Mouse (Mus musculus): ENCODE data around the gene Asb8. TPM values are rescaled to one million over a fixed set of nuclear protein-coding genes. Genes with fewer than 3 reads are reported as not detected.

Asb8 gene
- polyA plus RNA-seq, 1 experiment = 32.8 TPM

GRCm38 (mm10) chr15:98131942-98132655 is 33.3 kb downstream of the Asb8 start:
- no peak for DNase-seq (ENCODE audit: low read depth, low spot score)

GRCm38 (mm10) chr15:98131451-98131850 is 34.0 kb downstream of the Asb8 start:
- DNase-seq (ENCODE audit: low read depth, low spot score) = no peak
- WGBS = 89% methylated on average over 7 of the region's 7 CpGs

More at GRCm38 (mm10) chr15:98131942-98132655, 33.3 kb downstream of the Asb8 start:
- WGBS = 72% methylated on average over 15 of the region's 15 CpGs

GRCm38 (mm10) chr15:98131001-98131400 is 34.4 kb downstream of the Asb8 start:
- WGBS = 95% methylated on average over 4 of the region's 4 CpGs

GRCm38 (mm10) chr15:98120831-98121230 is 44.6 kb downstream of the Asb8 start:
- no peak for DNase-seq (ENCODE audit: low read depth, low spot score)
- WGBS = 92% methylated on average over 20 of the region's 20 CpGs

More at GRCm38 (mm10) chr15:98131001-98131400, 34.4 kb downstream of the Asb8 start:
- no peak for DNase-seq (ENCODE audit: low read depth, low spot score)

GRCm38 (mm10) chr15:98119363-98119762 is 46.1 kb downstream of the Asb8 start:
- WGBS = 90% methylated on average over 12 of the region's 12 CpGs
- DNase-seq (ENCODE audit: low read depth, low spot score) = no peak

- no peak for DNase-seq (ENCODE audit: low read depth, low spot score)
- whole genome bisulfite sequencing = 85% methylated on average over 5 of the region's 5 CpGs
Observed at GRCm38 (mm10) chr15:98116287-98116686, 49.1 kb downstream of the Asb8 start.

- no peak for DNase-seq (ENCODE audit: low read depth, low spot score)
- WGBS = 81% methylated on average over 9 of the region's 9 CpGs
Observed at GRCm38 (mm10) chr15:98115779-98116163, 49.7 kb downstream of the Asb8 start.

GRCm38 (mm10) chr15:98114852-98115778 is 50.3 kb downstream of the Asb8 start:
- DNase-seq (ENCODE audit: low read depth, low spot score) = no peak
- WGBS = 86% methylated on average over 10 of the region's 10 CpGs

- DNase-seq (ENCODE audit: low read depth, low spot score) = no peak
- 86% methylated on average over 10 of the region's 10 CpGs for WGBS
Observed at GRCm38 (mm10) chr15:98114098-98114851, 51.1 kb downstream of the Asb8 start.

GRCm38 (mm10) chr15:98111791-98112190 is 53.6 kb downstream of the Asb8 start:
- DNase-seq (ENCODE audit: low read depth, low spot score) = no peak
- WGBS = 36% methylated on average over 5 of the region's 5 CpGs

GRCm38 (mm10) chr15:98108297-98109152 is 56.9 kb downstream of the Asb8 start:
- DNase-seq (ENCODE audit: low read depth, low spot score) = peak; percentile 58
- 6% methylated on average over 37 of the region's 37 CpGs for WGBS

GRCm38 (mm10) chr15:98107703-98108296 is 57.6 kb downstream of the Asb8 start:
- WGBS = 20% methylated on average over 11 of the region's 11 CpGs
- no peak for DNase-seq (ENCODE audit: low read depth, low spot score)

GRCm38 (mm10) chr15:98107230-98107629 is 58.2 kb downstream of the Asb8 start:
- no peak for DNase-seq (ENCODE audit: low read depth, low spot score)
- 43% methylated on average over 6 of the region's 6 CpGs for WGBS

GRCm38 (mm10) chr15:98106506-98106905 is 58.9 kb downstream of the Asb8 start:
- WGBS = 49% methylated on average over 6 of the region's 6 CpGs
- no peak for DNase-seq (ENCODE audit: low read depth, low spot score)

- WGBS = 85% methylated on average over 6 of the region's 6 CpGs
- DNase-seq (ENCODE audit: low read depth, low spot score) = no peak
Observed at GRCm38 (mm10) chr15:98102401-98102800, 63.0 kb downstream of the Asb8 start.

- DNase-seq (ENCODE audit: low read depth, low spot score) = no peak
- 84% methylated on average over 9 of the region's 9 CpGs for WGBS
Observed at GRCm38 (mm10) chr15:98098519-98098918, 66.9 kb downstream of the Asb8 start.

- DNase-seq (ENCODE audit: low read depth, low spot score) = no peak
- WGBS = 52% methylated on average over 3 of the region's 3 CpGs
Observed at GRCm38 (mm10) chr15:98096957-98097356, 68.5 kb downstream of the Asb8 start.

- WGBS = 89% methylated on average over 12 of the region's 12 CpGs
- DNase-seq (ENCODE audit: low read depth, low spot score) = no peak
Observed at GRCm38 (mm10) chr15:98094905-98095304, 70.5 kb downstream of the Asb8 start.
